8 mouse cellular contexts compared by ENCODE assay signal in genomic region chr14:16695453-16696120, GRCm38 (mm10).
A peak's percentile ranks its signal among the peaks of the same experiment; 100 is the strongest.
DNase-seq lines count a peak whose midpoint lies in the region; ATAC-seq and TF ChIP-seq lines count a peak whose summit lies in the region.

No protein-coding gene starts in this region.

- WGBS in limb, embryonic 10.5 days, result 40% methylated on average over 3 of the region's 3 CpGs
- WGBS in thymus, adult 2 months, result 73% methylated on average over 3 of the region's 3 CpGs

- DNase-seq in frontal cortex, postnatal 10 days (ENCODE audit: low spot score in 2 of 2), result no peak
- DNase-seq in embryo, embryonic 9.5 days (ENCODE audit: extremely low spot score), result peak; percentile 36
- peak; percentile 21 for DNase-seq in heart, postnatal 4 days
- peak; percentile 31 for DNase-seq in limb, embryonic 10.5 days (ENCODE audit: low spot score)
- DNase-seq in c-Kit-positive CD71-positive TER-119-positive erythroid progenitor cells, embryonic 14.5 days (ENCODE audit: low spot score), result no peak
- DNase-seq in MN1 (ENCODE audit: low spot score), result no peak
- no peak for DNase-seq in thymus, adult 2 months

- H3K27ac ChIP-seq in limb, embryonic 10.5 days, result no peak overlapping the region
- no peak overlapping the region for H3K27ac ChIP-seq in thymus, adult 2 months (ENCODE audit: control insufficient read depth, insufficient read depth, low read length)

- peaks cover 8% of the 10 kb centered on the region for H3K4me1 ChIP-seq in limb, embryonic 10.5 days
- H3K4me1 ChIP-seq in thymus, adult 2 months (replicated peaks; ENCODE audit: control insufficient read depth, insufficient read depth, low read length), result no peaks in the 10 kb centered on the region

- TF ChIP-seq POLR2A in thymus, adult 2 months (IDR thresholded peaks at IDR 0.05; ENCODE audit: control insufficient read depth, extremely low read depth, insufficient read depth, low read length, poor library complexity), result no peak

- H3K36me3 ChIP-seq in limb, embryonic 10.5 days, result no peaks in the 10 kb centered on the region
- no peaks in the 10 kb centered on the region for H3K36me3 ChIP-seq in thymus, adult 2 months (ENCODE audit: control insufficient read depth, insufficient read depth, low read length)

- no peaks in the 10 kb centered on the region for H3K27me3 ChIP-seq in limb, embryonic 10.5 days (ENCODE audit: low read depth, poor library complexity, severe bottlenecking)
- H3K27me3 ChIP-seq in thymus, adult 2 months (ENCODE audit: control insufficient read depth, insufficient read depth, low read length), result no peaks in the 10 kb centered on the region

- no peak overlapping the region for H3K4me3 ChIP-seq in limb, embryonic 10.5 days
- H3K4me3 ChIP-seq in thymus, adult 2 months (ENCODE audit: control insufficient read depth, insufficient read depth, low read length), result no peak overlapping the region

- TF ChIP-seq CTCF in thymus, adult 2 months (IDR thresholded peaks at IDR 0.05; ENCODE audit: borderline replicate concordance, control insufficient read depth, extremely low read depth, insufficient read depth, low read length, poor library complexity), result no peak

- ATAC-seq in frontal cortex, adult (ENCODE audit: low TSS enrichment), result peak; percentile 100

- no peaks in the 10 kb centered on the region for H3K9me3 ChIP-seq in limb, embryonic 10.5 days (replicated peaks)

Comparison
In these comparisons a context has a peak if more than half of its experiments do, and no peak if none do; other contexts are left out.
1. DNase-seq: peak in embryo, embryonic 9.5 days (single experiment), heart, postnatal 4 days (single experiment) and limb, embryonic 10.5 days (single experiment); none in frontal cortex, postnatal 10 days (0 of 2), c-Kit-positive CD71-positive TER-119-positive erythroid progenitor cells, embryonic 14.5 days (single experiment), MN1 (single experiment) and thymus, adult 2 months (single experiment).